In genomic region chr4:152121183-152121505, GRCm38 (mm10) we compare ENCODE assay signal across 12 mouse cellular contexts. TPM values are rescaled to one million over a fixed set of nuclear protein-coding genes. Genes with fewer than 3 reads are reported as not detected.
A peak's percentile ranks its signal among the peaks of the same experiment; 100 is the strongest.
DNase-seq lines count a peak whose midpoint lies in the region; ATAC-seq lines count a peak whose summit lies in the region.
"Had no signal": no experiment of that assay in that cellular context is flagged by ENCODE, and none has a peak within 500 bp of the region (broad histone marks: within the 10 kb centered on the region; RNA-seq: fewer than 3 reads in every experiment).

No protein-coding gene starts in this region.

- 0 out of 2 replicates have a peak overlapping the region, but pooled peaks have one; percentile 0 for H3K4me2 ChIP-seq in neural tube, embryonic 11.5 days (ENCODE audit: low read depth)
- H3K4me2 ChIP-seq in stomach, embryonic 14.5 days (replicated peaks; ENCODE audit: low read depth, low read length), result peak overlapping the region; percentile 27; the same call in 1 of the 2 replicates

- H3K4me3 ChIP-seq in heart, embryonic 10.5 days, result peak overlapping the region; percentile 42
- H3K4me3 ChIP-seq in neural tube, embryonic 11.5 days (ENCODE audit: low read depth, low read length), result no peak overlapping the region
- H3K4me3 ChIP-seq in limb, embryonic 10.5 days, result peak overlapping the region; percentile 35
- peak overlapping the region; percentile 10; the same call in 1 of the 2 replicates for H3K4me3 ChIP-seq in stomach, embryonic 14.5 days (ENCODE audit: low read depth, low read length)

- 2% methylated on average over 12 of the region's 12 CpGs for WGBS in heart, embryonic 10.5 days
- 2% methylated on average over 12 of the region's 12 CpGs for WGBS in neural tube, embryonic 11.5 days
- 2% methylated on average over 12 of the region's 12 CpGs for WGBS in limb, embryonic 10.5 days
- WGBS in stomach, embryonic 14.5 days, result 3% methylated on average over 12 of the region's 12 CpGs

- ATAC-seq in neural tube, embryonic 11.5 days (ENCODE audit: insufficient read depth, low FRiP score, low TSS enrichment), result no peak
- ATAC-seq in stomach, embryonic 14.5 days (ENCODE audit: insufficient number of reproducible peaks, insufficient read depth, low FRiP score, low read depth), result no peak

- DNase-seq in heart, embryonic 10.5 days (ENCODE audit: low spot score), result no peak
- no peak for DNase-seq in heart, adult 11 months
- DNase-seq in neural tube, embryonic 11.5 days (ENCODE audit: low spot score), result peak; percentile 35
- DNase-seq in neural tube, embryonic 10.5 days (ENCODE audit: extremely low spot score, low spot score), result no peak
- no peak for DNase-seq in limb, embryonic 10.5 days (ENCODE audit: low spot score)
- no peak for DNase-seq in thymus, postnatal 25 days
- DNase-seq in left cerebral cortex, postnatal 25 days (ENCODE audit: low spot score in 2 of 2), result no peak
- DNase-seq: cerebellum, adult 9-11 months had no signal

- H3K9me3 ChIP-seq in heart, embryonic 10.5 days, result no peaks in the 10 kb centered on the region
- no peaks in the 10 kb centered on the region for H3K9me3 ChIP-seq in neural tube, embryonic 11.5 days (ENCODE audit: control insufficient read depth, low read length)
- no peaks in the 10 kb centered on the region for H3K9me3 ChIP-seq in limb, embryonic 10.5 days (replicated peaks)
- H3K9me3 ChIP-seq in stomach, embryonic 14.5 days (ENCODE audit: control insufficient read depth, low read depth, low read length), result no peaks in the 10 kb centered on the region

- peaks cover 98% of the 10 kb centered on the region for H3K27me3 ChIP-seq in heart, embryonic 10.5 days (ENCODE audit: insufficient read depth, poor library complexity, severe bottlenecking)
- H3K27me3 ChIP-seq in neural tube, embryonic 11.5 days (ENCODE audit: control insufficient read depth, insufficient read depth, low read length), result peaks cover 96% of the 10 kb centered on the region
- H3K27me3 ChIP-seq in limb, embryonic 10.5 days (ENCODE audit: low read depth, poor library complexity, severe bottlenecking), result peaks cover 100% of the 10 kb centered on the region
- peaks cover 70% of the 10 kb centered on the region for H3K27me3 ChIP-seq in stomach, embryonic 14.5 days (ENCODE audit: control insufficient read depth, insufficient read depth, low read length)

- no peak overlapping the region for H3K9ac ChIP-seq in neural tube, embryonic 11.5 days (ENCODE audit: low read length)
- H3K9ac ChIP-seq in stomach, embryonic 14.5 days (replicated peaks; ENCODE audit: low read depth, low read length), result no peak overlapping the region

- no peak overlapping the region for H3K27ac ChIP-seq in heart, embryonic 10.5 days
- H3K27ac ChIP-seq in neural tube, embryonic 11.5 days (ENCODE audit: low read depth, low read length), result no peak overlapping the region
- H3K27ac ChIP-seq in limb, embryonic 10.5 days, result no peak overlapping the region
- no peak overlapping the region for H3K27ac ChIP-seq in stomach, embryonic 14.5 days (ENCODE audit: low read length)

- intact Hi-C loops in left cerebral cortex, postnatal 25 days (cut with DNase I), result no loop called here

- no peaks in the 10 kb centered on the region for H3K36me3 ChIP-seq in heart, embryonic 10.5 days
- no peaks in the 10 kb centered on the region for H3K36me3 ChIP-seq in neural tube, embryonic 11.5 days (ENCODE audit: control insufficient read depth, insufficient read depth, low read length)
- H3K36me3 ChIP-seq in limb, embryonic 10.5 days, result no peaks in the 10 kb centered on the region
- H3K36me3 ChIP-seq in stomach, embryonic 14.5 days (ENCODE audit: control insufficient read depth, insufficient read depth, low read length), result no peaks in the 10 kb centered on the region

- peaks cover 50% of the 10 kb centered on the region for H3K4me1 ChIP-seq in heart, embryonic 10.5 days
- H3K4me1 ChIP-seq in neural tube, embryonic 11.5 days (ENCODE audit: control insufficient read depth, insufficient read depth, low read length), result peaks cover 15% of the 10 kb centered on the region
- peaks cover 47% of the 10 kb centered on the region for H3K4me1 ChIP-seq in limb, embryonic 10.5 days
- H3K4me1 ChIP-seq in stomach, embryonic 14.5 days (ENCODE audit: control insufficient read depth, insufficient read depth, low read length), result peaks cover 27% of the 10 kb centered on the region

RNA-seq across cellular contexts. Expression of gene Tnfrsf25, which starts 5.4 kb away (rescaled TPM):
- 0.90 and 1.3 TPM in 2 replicates for polyA plus RNA-seq in heart, embryonic 10.5 days (2016; fragmentation: Nextera tagmentation; extraction: Ambion mirVana)
- polyA plus RNA-seq in neural tube, embryonic 11.5 days (2014; fragmentation: Nextera tagmentation; extraction: Ambion mirVana), result 0.42 and 0.62 TPM in 2 replicates
- 0.67 and 0.75 TPM in 2 replicates for polyA plus RNA-seq in limb, embryonic 10.5 days (2016; fragmentation: Nextera tagmentation; extraction: Ambion mirVana)
- 0.67 and 0.91 TPM in 2 replicates for polyA plus RNA-seq in stomach, embryonic 14.5 days (2014; fragmentation: Nextera tagmentation; extraction: Ambion mirVana)
- total RNA-seq in left cerebral cortex, postnatal 25 days (2021), result 10 to 100 TPM; 13.5 to 18.0 TPM

RNA-seq across cellular contexts. Expression of gene Espn, which starts 31.0 kb away (rescaled TPM):
- 1.4 and 4.0 TPM in 2 replicates for polyA plus RNA-seq in heart, embryonic 10.5 days (2016; fragmentation: Nextera tagmentation; extraction: Ambion mirVana)
- 0.48 and 1.1 TPM in 2 replicates for polyA plus RNA-seq in neural tube, embryonic 11.5 days (2014; fragmentation: Nextera tagmentation; extraction: Ambion mirVana)
- 2.9 and 3.2 TPM in 2 replicates for polyA plus RNA-seq in limb, embryonic 10.5 days (2016; fragmentation: Nextera tagmentation; extraction: Ambion mirVana)
- polyA plus RNA-seq in stomach, embryonic 14.5 days (2014; fragmentation: Nextera tagmentation; extraction: Ambion mirVana), result 10.5 and 10.9 TPM in 2 replicates
- total RNA-seq in left cerebral cortex, postnatal 25 days (2021), result 1 to 10 TPM in 1 of 2 experiments, under 1 TPM in 1; 0.73 to 1.2 TPM

RNA-seq across cellular contexts. Expression of gene Hes2, which starts 37.5 kb away (rescaled TPM):
- not detected in 2 replicates for polyA plus RNA-seq in heart, embryonic 10.5 days (2016; fragmentation: Nextera tagmentation; extraction: Ambion mirVana)
- polyA plus RNA-seq in neural tube, embryonic 11.5 days (2014; fragmentation: Nextera tagmentation; extraction: Ambion mirVana), result 2.9 and 3.5 TPM in 2 replicates
- polyA plus RNA-seq in limb, embryonic 10.5 days (2016; fragmentation: Nextera tagmentation; extraction: Ambion mirVana), result not detected in 2 replicates
- 0.29 and 0.55 TPM in 2 replicates for polyA plus RNA-seq in stomach, embryonic 14.5 days (2014; fragmentation: Nextera tagmentation; extraction: Ambion mirVana)
- total RNA-seq in left cerebral cortex, postnatal 25 days (2021), result not detected
- total RNA-seq: gastrocnemius, adult 18-20 months; left cerebral cortex, postnatal 14 days had no signal
- polyA plus RNA-seq: C2C12 had no signal

RNA-seq across cellular contexts. Expression of gene Plekhg5, which starts 48.8 kb away (rescaled TPM):
- 10.1 and 10.2 TPM in 2 replicates for polyA plus RNA-seq in heart, embryonic 10.5 days (2016; fragmentation: Nextera tagmentation; extraction: Ambion mirVana)
- 7.2 and 7.3 TPM in 2 replicates for polyA plus RNA-seq in neural tube, embryonic 11.5 days (2014; fragmentation: Nextera tagmentation; extraction: Ambion mirVana)
- 9.5 and 13.3 TPM in 2 replicates for polyA plus RNA-seq in limb, embryonic 10.5 days (2016; fragmentation: Nextera tagmentation; extraction: Ambion mirVana)
- polyA plus RNA-seq in stomach, embryonic 14.5 days (2014; fragmentation: Nextera tagmentation; extraction: Ambion mirVana), result 10.4 and 11.5 TPM in 2 replicates
- total RNA-seq in left cerebral cortex, postnatal 25 days (2021), result 10 to 100 TPM; 72.1 to 93.5 TPM

RNA-seq across cellular contexts. Expression of gene Acot7, which starts 56.8 kb away (rescaled TPM):
- polyA plus RNA-seq in heart, embryonic 10.5 days (2016; fragmentation: Nextera tagmentation; extraction: Ambion mirVana), result 43.7 and 48.9 TPM in 2 replicates
- 159 and 173 TPM in 2 replicates for polyA plus RNA-seq in neural tube, embryonic 11.5 days (2014; fragmentation: Nextera tagmentation; extraction: Ambion mirVana)
- polyA plus RNA-seq in limb, embryonic 10.5 days (2016; fragmentation: Nextera tagmentation; extraction: Ambion mirVana), result 34.8 and 36.7 TPM in 2 replicates
- polyA plus RNA-seq in stomach, embryonic 14.5 days (2014; fragmentation: Nextera tagmentation; extraction: Ambion mirVana), result 71.4 and 72.4 TPM in 2 replicates
- total RNA-seq in left cerebral cortex, postnatal 25 days (2021), result 100 to 1,000 TPM; 308 to 337 TPM
